ENCODE assay signal across 9 mouse cellular contexts in genomic region chr11:108889121-108889520, GRCm38 (mm10). TPM values are rescaled to one million over a fixed set of nuclear protein-coding genes. Genes with fewer than 3 reads are reported as not detected.
A peak's percentile ranks its signal among the peaks of the same experiment; 100 is the strongest.
DNase-seq lines count a peak whose midpoint lies in the region; ATAC-seq and TF ChIP-seq lines count a peak whose summit lies in the region.
"Had no signal": no experiment of that assay in that cellular context is flagged by ENCODE, and none has a peak within 500 bp of the region (broad histone marks: within the 10 kb centered on the region; RNA-seq: fewer than 3 reads in every experiment).

No protein-coding gene starts in this region.

- TF ChIP-seq CTCF in hindbrain, postnatal 0 days (IDR thresholded peaks at IDR 0.05; ENCODE audit: low read depth), result peak; percentile 62

- H3K9ac ChIP-seq in hindbrain, postnatal 0 days (replicated peaks; ENCODE audit: low read length), result no peak overlapping the region
- no peak overlapping the region for H3K9ac ChIP-seq in hindbrain, embryonic 14.5 days
- H3K9ac ChIP-seq: heart, embryonic 15.5 days had no signal

- no peak overlapping the region for H3K27ac ChIP-seq in hindbrain, postnatal 0 days
- H3K27ac ChIP-seq in hindbrain, embryonic 14.5 days, result no peak overlapping the region
- H3K27ac ChIP-seq: heart, embryonic 15.5 days had no signal

- H3K4me1 ChIP-seq in hindbrain, postnatal 0 days (ENCODE audit: insufficient read depth, low read length), result peaks cover 20% of the 10 kb centered on the region; the same call in 1 of the 2 replicates
- H3K4me1 ChIP-seq in hindbrain, embryonic 14.5 days (replicated peaks; ENCODE audit: control insufficient read depth, insufficient read depth, low read length), result peaks cover 21% of the 10 kb centered on the region

- no peaks in the 10 kb centered on the region for H3K27me3 ChIP-seq in hindbrain, postnatal 0 days (ENCODE audit: insufficient read depth, low read length)
- no peaks in the 10 kb centered on the region for H3K27me3 ChIP-seq in hindbrain, embryonic 14.5 days (ENCODE audit: control insufficient read depth, insufficient read depth, low read length)

- H3K36me3 ChIP-seq in hindbrain, postnatal 0 days (ENCODE audit: insufficient read depth, low read length), result no peaks in the 10 kb centered on the region
- no peaks in the 10 kb centered on the region for H3K36me3 ChIP-seq in hindbrain, embryonic 14.5 days (replicated peaks; ENCODE audit: control insufficient read depth, insufficient read depth)
- H3K36me3 ChIP-seq: heart, embryonic 15.5 days had no signal

- ATAC-seq in hindbrain, postnatal 0 days, result no peak
- no peak for ATAC-seq in hindbrain, embryonic 14.5 days (ENCODE audit: low FRiP score)
- ATAC-seq in activated CD4-positive, CD25-positive, alpha-beta regulatory T cell, adult 4 months, result no peak

- no peak for DNase-seq in hindbrain, postnatal 0 days (ENCODE audit: low spot score)
- no peak for DNase-seq in hindbrain, embryonic 14.5 days (ENCODE audit: low spot score)
- peak; percentile 43 to 52 for DNase-seq in CD8-positive naive resting alpha-beta T cell, adult 2 months (ENCODE audit: low read depth in 2 of 2, low spot score in 2 of 2)
- DNase-seq in brain, adult 2 months (ENCODE audit: low read depth, low spot score), result peak; percentile 35
- peak; percentile 19 to 28 for DNase-seq in layer of hippocampus, postnatal 36 days
- DNase-seq in ovary, postnatal 36 days (ENCODE audit: low spot score), result no peak
- no peak for DNase-seq in gastrocnemius, postnatal 36 days

- H3K9me3 ChIP-seq in hindbrain, postnatal 0 days (ENCODE audit: low read length), result no peaks in the 10 kb centered on the region
- no peaks in the 10 kb centered on the region for H3K9me3 ChIP-seq in hindbrain, embryonic 14.5 days (ENCODE audit: control insufficient read depth, low read length)
- H3K9me3 ChIP-seq: heart, embryonic 15.5 days had no signal

- intact Hi-C loops in gastrocnemius, postnatal 36 days (cut with DNase I), result no loop called here

- H3K4me2 ChIP-seq in hindbrain, postnatal 0 days (ENCODE audit: low read depth, low read length), result no peak overlapping the region
- no peak overlapping the region for H3K4me2 ChIP-seq in hindbrain, embryonic 14.5 days (replicated peaks)
- H3K4me2 ChIP-seq: heart, embryonic 15.5 days had no signal

- WGBS in hindbrain, postnatal 0 days, result 57% methylated on average over 11 of the region's 11 CpGs
- 60% methylated on average over 11 of the region's 11 CpGs for WGBS in hindbrain, embryonic 14.5 days

- H3K4me3 ChIP-seq in hindbrain, postnatal 0 days (ENCODE audit: low read length), result no peak overlapping the region
- H3K4me3 ChIP-seq in hindbrain, embryonic 14.5 days (replicated peaks; ENCODE audit: low read length), result no peak overlapping the region
- H3K4me3 ChIP-seq: heart, embryonic 15.5 days had no signal

RNA-seq across cellular contexts. Expression of gene Axin2, which starts 31.0 kb away (rescaled TPM):
- 31.8 and 38.0 TPM in 2 replicates for total RNA-seq in hindbrain, postnatal 0 days (2014; rRNA removed)
- polyA plus RNA-seq in hindbrain, postnatal 0 days (2015; fragmentation: Nextera tagmentation; extraction: Ambion mirVana), result 5.9 and 6.0 TPM in 2 replicates
- polyA plus RNA-seq in hindbrain, embryonic 14.5 days (2014; fragmentation: Nextera tagmentation; extraction: Ambion mirVana), result 9.0 and 11.7 TPM in 2 replicates
- total RNA-seq in layer of hippocampus, postnatal 36 days (2021), result 10 to 100 TPM; 26.8 to 29.1 TPM
- 10 to 100 TPM in 1 of 2 experiments, 1 to 10 TPM in 1; 7.7 to 12.7 TPM for polyA plus RNA-seq in activated CD4-positive, CD25-positive, alpha-beta regulatory T cell, adult 4 months (2017; shearing (Covaris generic))
- 10 to 100 TPM in 1 of 2 experiments, 1 to 10 TPM in 1; 7.0 to 15.0 TPM for total RNA-seq in gastrocnemius, postnatal 36 days (2021)

Comparison
In these comparisons a context has a peak if more than half of its experiments do, and no peak if none do; other contexts are left out.
1. DNase-seq: peak in CD8-positive naive resting alpha-beta T cell, adult 2 months (2 of 2), brain, adult 2 months (single experiment) and layer of hippocampus, postnatal 36 days (2 of 2); none in hindbrain, postnatal 0 days (single experiment), hindbrain, embryonic 14.5 days (single experiment), ovary, postnatal 36 days (single experiment) and gastrocnemius, postnatal 36 days (0 of 2).